Mouse (Mus musculus): ENCODE data around the gene Syt3.

Gene Syt3

GRCm38 (mm10) chr7:44444886-44445527 is 61.1 kb downstream of the Syt3 start:
- DNase-seq (ENCODE audit: low spot score): no peak

- DNase-seq (ENCODE audit: low spot score): no peak
Measured at GRCm38 (mm10) chr7:44445528-44445923, 61.6 kb downstream of the Syt3 start.

- DNase-seq (ENCODE audit: low spot score): no peak
Measured at GRCm38 (mm10) chr7:44446070-44446855, 62.4 kb downstream of the Syt3 start.
